Mouse (Mus musculus) heart, embryonic 10.5 days (tissue): ENCODE measurements around the gene Chst11. TPM values are rescaled to one million over a fixed set of nuclear protein-coding genes. Genes with fewer than 3 reads are reported as not detected.
A peak's percentile ranks its signal among the peaks of the same experiment; 100 is the strongest.

Experiments used
- DNase-seq: peaks from one replicate; pipeline ENCODE4 v3.0.0-alpha.2; 2017; ENCODE audit warnings: low spot score
- H3K27ac ChIP-seq: fragments of 300-500 bp; sonication (generic); 2 replicates; pipeline ENCODE4 v1.5.1; 2016; ENCODE audit warnings: mild to moderate bottlenecking
- H3K27me3 ChIP-seq: fragments of 300-500 bp; sonication (generic); 2 replicates; pipeline ENCODE4 v1.6.1; 2016; ENCODE audit warnings: mild to moderate bottlenecking; ENCODE audit not compliant: poor library complexity, insufficient read depth, severe bottlenecking
- H3K36me3 ChIP-seq: fragments of 300-500 bp; sonication (generic); 2 replicates; pipeline ENCODE4 v1.6.1; 2016; ENCODE audit warnings: mild to moderate bottlenecking, moderate library complexity
- H3K4me1 ChIP-seq: fragments of 300-500 bp; sonication (generic); 2 replicates; pipeline ENCODE4 v1.6.1; 2016; ENCODE audit warnings: mild to moderate bottlenecking
- H3K4me3 ChIP-seq: fragments of 300-500 bp; sonication (generic); 2 replicates; pipeline ENCODE4 v1.5.1; 2016; ENCODE audit warnings: mild to moderate bottlenecking, moderate library complexity
- H3K9me3 ChIP-seq: fragments of 300-500 bp; sonication (generic); 2 replicates; pipeline ENCODE4 v1.6.1; 2016; ENCODE audit warnings: mild to moderate bottlenecking, moderate library complexity
- WGBS: fragments of 180-500 bp; shearing (Covaris S2); methylation state at CpG from one replicate; pipeline ENCODE4 v1.1.7; 2016; 5-methylcytosine and 5-hydroxymethylcytosine counted together
- polyA plus RNA-seq: library from polyadenylated mRNA; unstranded; fragments of >200 nt; fragmentation: Nextera tagmentation; extraction: Ambion mirVana; gene quantifications from 2 replicates; pipeline ENCODE4 v1.2.1, GENCODE M21; 2016

Gene Chst11
- 1.2 and 1.5 TPM in 2 replicates for polyA plus RNA-seq

DNA sequence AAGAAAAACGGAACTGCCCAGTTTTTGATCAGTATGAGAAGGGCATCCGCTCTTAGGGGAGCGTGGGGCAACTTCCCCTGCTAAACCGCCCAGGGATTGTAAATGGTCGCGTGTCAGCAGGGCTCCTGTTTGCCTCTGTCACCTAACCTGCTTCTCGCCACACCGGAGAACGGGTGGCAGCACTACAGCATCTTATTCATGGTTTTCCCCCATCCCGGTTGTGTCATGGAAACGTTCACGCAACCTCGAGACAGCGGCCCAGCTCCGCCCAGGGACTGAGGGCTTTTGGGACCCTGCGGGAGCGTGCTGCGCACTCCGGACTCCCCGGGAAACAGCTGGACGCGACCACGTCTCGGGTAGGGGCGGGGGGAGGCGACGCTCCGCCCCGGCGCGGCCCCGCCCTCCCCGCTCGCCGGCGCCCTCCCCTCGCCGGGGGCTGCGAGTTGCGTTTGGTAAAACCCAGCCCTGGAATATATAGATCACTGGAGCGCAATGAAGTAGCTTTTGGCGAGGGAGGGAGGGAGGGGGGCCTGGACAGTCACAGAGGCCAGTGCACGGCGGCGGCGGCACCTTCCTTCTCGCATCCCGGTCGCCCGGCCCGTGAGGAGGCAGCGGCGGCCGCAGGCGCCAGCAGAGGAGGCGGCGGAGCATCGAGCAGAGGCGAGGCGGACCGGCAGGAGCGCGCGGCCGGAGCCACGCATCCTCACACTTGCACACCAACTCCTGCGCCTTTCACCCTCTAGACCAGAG, at the start of gene Chst11:
Chst11 (plus strand) TSS at position 549 of the 750 bp plus-strand sequence.
- no peaks in the 10 kb centered on the region for H3K36me3 ChIP-seq
- H3K4me1 ChIP-seq, result peaks cover 33% of the 10 kb centered on the region
- H3K9me3 ChIP-seq, result no peaks in the 10 kb centered on the region
- peak; percentile 88 for DNase-seq
- H3K4me3 ChIP-seq, result peak within 1 kb of the TSS; percentile 86
- peaks cover 59% of the 10 kb centered on the region for H3K27me3 ChIP-seq
- WGBS, result under 1% methylated on average over 66 of the region's 67 CpGs
- H3K27ac ChIP-seq, result peak within 1 kb of the TSS; percentile 91

DNA sequence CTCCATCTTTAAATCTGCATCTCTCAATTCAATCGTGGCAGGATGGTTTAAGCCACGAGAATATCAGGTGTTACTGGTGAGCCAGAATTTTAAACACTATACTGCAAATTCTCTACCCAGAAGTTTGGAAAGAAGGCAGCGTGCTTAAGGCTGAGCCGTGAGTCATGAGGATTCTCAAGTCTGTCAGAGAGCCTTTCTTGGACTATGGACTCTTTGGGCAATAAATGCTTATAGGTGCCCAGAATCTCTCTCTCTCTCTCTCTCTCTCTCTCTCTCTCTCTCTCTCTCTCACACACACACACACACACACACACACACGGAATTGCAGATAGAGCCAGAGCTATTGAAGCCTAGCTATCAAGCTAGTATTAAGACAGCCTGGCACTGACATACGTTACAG, 49.5 kb upstream of the Chst11 start:
- Histone ChIP-seq H3K36me3 (no peaks in the 10 kb centered on the region), H3K27me3 (0 out of 2 replicates have a peak, but pooled peaks cover 10% of the 10 kb centered on the region), H3K4me3 (no peak overlapping the region), H3K4me1 (0 out of 2 replicates have a peak, but pooled peaks cover 4% of the 10 kb centered on the region), H3K9me3 (no peaks in the 10 kb centered on the region), H3K27ac (no peak overlapping the region)
- no peak for DNase-seq
- 76% methylated on average over 6 of the region's 6 CpGs for WGBS

DNA sequence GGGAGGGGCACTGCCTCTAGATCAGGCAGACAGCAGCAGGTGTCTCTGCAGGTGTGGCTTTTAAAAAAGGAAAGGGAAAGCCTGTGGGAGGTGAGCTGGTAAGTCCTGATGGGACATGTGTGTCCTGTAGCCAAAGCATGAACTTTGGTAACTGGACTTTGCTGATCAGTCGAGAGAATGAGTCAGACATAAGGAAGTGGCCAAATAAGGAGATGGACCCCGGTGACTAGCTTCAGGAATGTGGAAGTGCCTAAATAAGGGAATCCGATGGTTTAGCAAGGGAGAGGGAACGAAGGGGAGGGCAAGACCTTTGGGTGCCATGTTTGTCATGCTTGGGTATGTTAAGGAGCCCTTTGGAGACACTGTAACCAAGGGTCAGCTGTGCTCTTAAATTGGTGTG, 31.9 kb upstream of the Chst11 start:
- H3K4me1 ChIP-seq, result no peaks in the 10 kb centered on the region
- H3K4me3 ChIP-seq, result no peak overlapping the region
- H3K9me3 ChIP-seq, result peaks cover 5% of the 10 kb centered on the region; the same call in 1 of the 2 replicates
- no peak for DNase-seq
- H3K36me3 ChIP-seq, result no peaks in the 10 kb centered on the region
- H3K27ac ChIP-seq, result no peak overlapping the region
- H3K27me3 ChIP-seq, result peaks cover 6% of the 10 kb centered on the region; the same call in 1 of the 2 replicates
- WGBS, result 76% methylated on average over 4 of the region's 4 CpGs

DNA sequence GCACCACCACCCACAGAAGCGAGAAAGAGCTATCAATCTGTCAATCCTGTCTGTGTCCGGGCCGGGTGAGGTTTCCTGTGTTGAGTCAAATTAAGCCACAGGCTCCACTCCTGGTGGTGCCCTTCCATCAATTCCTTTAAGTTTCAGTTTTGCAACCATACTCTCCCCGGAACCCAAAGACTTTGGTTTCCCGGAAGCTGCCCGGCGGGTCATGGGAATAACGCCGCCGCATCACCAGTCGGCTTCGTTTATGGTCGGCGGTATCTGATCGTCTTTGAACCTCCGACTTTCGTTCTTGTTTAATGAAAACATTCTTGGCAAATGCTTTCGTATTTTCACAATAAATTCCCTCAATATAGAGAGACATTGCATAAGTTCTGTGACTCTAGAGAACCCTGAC, 30.2 kb upstream of the Chst11 start:
- no peak overlapping the region for H3K27ac ChIP-seq
- H3K27me3 ChIP-seq, result peaks cover 6% of the 10 kb centered on the region; the same call in 1 of the 2 replicates
- H3K9me3 ChIP-seq, result peaks cover 5% of the 10 kb centered on the region; the same call in 1 of the 2 replicates
- no peaks in the 10 kb centered on the region for H3K36me3 ChIP-seq
- no peak for DNase-seq
- H3K4me1 ChIP-seq, result no peaks in the 10 kb centered on the region
- no peak overlapping the region for H3K4me3 ChIP-seq
- WGBS, result 94% methylated on average over 18 of the region's 18 CpGs

DNA sequence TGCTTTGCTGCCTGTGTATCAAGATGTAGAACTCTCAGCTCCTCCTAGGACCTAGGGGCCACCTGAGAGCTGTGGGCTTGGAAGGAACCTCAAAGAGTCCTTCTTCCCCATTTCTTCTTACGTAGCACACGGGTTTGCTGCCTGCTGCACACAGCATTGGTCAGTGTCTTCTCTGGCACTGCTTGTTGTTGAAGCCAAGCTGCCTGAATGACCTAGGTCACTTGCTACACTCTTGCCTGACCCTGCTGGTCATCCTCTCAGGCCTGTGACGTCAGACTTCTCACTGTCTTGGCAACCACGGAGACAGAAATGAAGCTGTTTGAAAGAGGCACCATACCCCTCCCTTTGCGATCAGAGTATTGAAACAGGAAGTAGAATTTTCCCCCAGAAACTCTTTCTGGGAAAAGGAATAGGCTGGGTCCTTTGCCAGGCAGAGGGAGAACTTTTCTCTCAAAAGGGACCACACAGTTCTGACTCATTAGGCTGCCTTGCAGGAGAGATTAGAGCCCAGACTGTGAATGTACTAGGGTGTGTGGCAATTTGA, 27.0 kb upstream of the Chst11 start:
- Histone ChIP-seq H3K27me3 (peaks cover 6% of the 10 kb centered on the region; the same call in 1 of the 2 replicates), H3K4me3 (no peak overlapping the region), H3K27ac (no peak overlapping the region), H3K9me3 (peaks cover 5% of the 10 kb centered on the region; the same call in 1 of the 2 replicates), H3K36me3 (no peaks in the 10 kb centered on the region), H3K4me1 (0 out of 2 replicates have a peak, but pooled peaks cover 2% of the 10 kb centered on the region)
- WGBS, result 72% methylated on average over 5 of the region's 5 CpGs
- DNase-seq, result no peak

DNA sequence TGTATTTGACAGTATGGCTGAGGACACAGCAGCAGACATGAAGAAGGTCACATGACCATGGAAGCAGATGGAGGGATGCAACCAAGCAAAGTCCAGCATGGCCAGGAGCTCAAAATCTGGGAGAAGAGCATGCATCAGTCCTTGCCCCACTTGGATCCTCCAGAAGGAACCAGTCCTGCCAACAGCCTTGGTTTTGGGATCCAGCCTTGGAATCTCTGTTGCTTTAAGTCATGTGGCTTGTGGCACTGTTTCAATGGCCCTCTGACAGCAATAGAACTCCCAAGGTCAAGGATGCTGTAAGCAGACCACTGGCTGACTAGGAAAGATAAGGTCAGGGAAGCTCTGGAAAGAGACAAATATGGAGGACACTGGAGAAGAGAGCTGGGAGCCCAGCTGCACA, 26.0 kb upstream of the Chst11 start:
- no peak overlapping the region for H3K27ac ChIP-seq
- DNase-seq, result no peak
- H3K36me3 ChIP-seq, result no peaks in the 10 kb centered on the region

DNA sequence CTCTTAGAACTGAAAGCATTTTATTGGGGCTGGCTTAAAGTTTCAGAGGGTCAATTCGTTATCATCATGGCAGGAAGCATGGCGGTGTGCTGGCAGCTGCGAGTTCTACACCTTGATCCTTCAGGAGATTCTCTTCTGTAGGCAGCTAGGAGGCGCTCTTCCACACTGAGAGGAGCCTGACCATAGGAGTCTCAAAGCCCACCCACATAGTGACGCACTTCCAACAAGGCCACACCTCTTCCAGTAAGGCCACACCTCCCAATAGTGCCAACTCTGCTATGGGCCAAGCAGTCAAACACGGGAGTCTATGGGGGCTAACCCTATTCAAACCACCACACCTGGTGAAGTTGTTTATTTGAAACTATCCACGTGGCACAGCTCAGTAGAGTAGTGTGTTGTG, 24.0 kb upstream of the Chst11 start:
- Histone ChIP-seq H3K4me3 (no peak overlapping the region), H3K27me3 (no peaks in the 10 kb centered on the region; the same call in 1 of the 2 replicates), H3K27ac (no peak overlapping the region), H3K36me3 (no peaks in the 10 kb centered on the region), H3K9me3 (no peaks in the 10 kb centered on the region), H3K4me1 (0 out of 2 replicates have a peak, but pooled peaks cover 2% of the 10 kb centered on the region)
- 48% methylated on average over 7 of the region's 7 CpGs for WGBS
- DNase-seq, result no peak

More for the DNA sequence above, 26.0 kb upstream of the Chst11 start:
- Histone ChIP-seq H3K4me1 (0 out of 2 replicates have a peak, but pooled peaks cover 2% of the 10 kb centered on the region), H3K4me3 (no peak overlapping the region), H3K27me3 (peaks cover 4% of the 10 kb centered on the region; the same call in 1 of the 2 replicates), H3K9me3 (peaks cover 1% of the 10 kb centered on the region; the same call in 1 of the 2 replicates)

DNA sequence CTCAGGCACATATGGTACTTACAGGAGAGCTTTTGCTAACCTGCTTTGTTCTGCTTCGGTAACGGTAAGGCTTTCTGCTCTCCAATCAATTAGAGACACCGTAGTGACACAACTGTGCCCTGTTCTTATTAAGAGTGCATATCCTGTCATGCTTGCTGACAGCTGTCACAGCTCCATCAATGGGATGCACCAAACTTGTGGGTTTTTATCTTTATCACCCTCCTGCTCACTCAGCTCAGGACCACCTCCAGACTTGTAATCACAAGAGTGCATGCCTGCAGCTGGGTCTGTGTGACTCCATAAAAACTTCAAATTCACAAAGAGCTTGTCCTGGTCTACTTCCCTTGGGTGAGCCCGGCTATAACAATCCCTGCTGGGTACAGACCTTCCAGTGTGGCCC, 23.3 kb upstream of the Chst11 start:
- DNase-seq, result no peak
- Histone ChIP-seq H3K27ac (no peak overlapping the region), H3K4me3 (no peak overlapping the region), H3K27me3 (no peaks in the 10 kb centered on the region; the same call in 1 of the 2 replicates), H3K4me1 (0 out of 2 replicates have a peak, but pooled peaks cover 2% of the 10 kb centered on the region), H3K36me3 (no peaks in the 10 kb centered on the region), H3K9me3 (no peaks in the 10 kb centered on the region)
- WGBS, result 82% methylated on average over 4 of the region's 4 CpGs

DNA sequence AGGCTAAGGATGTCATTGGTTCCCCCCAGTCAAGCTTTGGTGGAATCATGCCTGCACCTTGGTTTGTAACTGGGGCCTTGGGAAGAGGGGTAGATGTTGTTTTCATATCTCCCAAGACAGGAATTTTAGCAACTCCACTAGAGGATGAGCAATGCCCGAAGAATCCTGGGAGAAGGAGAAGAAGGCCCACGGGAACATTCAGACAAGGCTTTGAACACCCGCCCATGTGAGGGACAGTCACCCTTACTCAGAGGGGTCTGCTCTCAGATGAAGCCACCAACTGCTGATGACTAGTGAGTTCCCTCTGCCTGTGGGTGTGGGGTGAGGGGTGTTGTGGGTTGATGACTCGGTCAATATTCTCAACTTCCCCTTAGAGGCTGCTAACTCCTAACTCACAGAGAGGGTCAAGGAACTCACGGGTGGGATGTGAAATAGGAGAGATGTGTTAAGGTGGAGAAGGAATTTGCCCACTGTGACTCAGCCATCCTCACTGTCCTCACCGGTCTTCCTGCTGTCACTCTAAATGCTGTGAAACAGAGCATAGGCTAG, 22.8 kb upstream of the Chst11 start:
- Histone ChIP-seq H3K27ac (no peak overlapping the region), H3K4me3 (no peak overlapping the region), H3K9me3 (no peaks in the 10 kb centered on the region), H3K27me3 (no peaks in the 10 kb centered on the region; the same call in 1 of the 2 replicates), H3K4me1 (0 out of 2 replicates have a peak, but pooled peaks cover 2% of the 10 kb centered on the region), H3K36me3 (no peaks in the 10 kb centered on the region)
- WGBS, result 76% methylated on average over 6 of the region's 6 CpGs
- DNase-seq, result no peak

DNA sequence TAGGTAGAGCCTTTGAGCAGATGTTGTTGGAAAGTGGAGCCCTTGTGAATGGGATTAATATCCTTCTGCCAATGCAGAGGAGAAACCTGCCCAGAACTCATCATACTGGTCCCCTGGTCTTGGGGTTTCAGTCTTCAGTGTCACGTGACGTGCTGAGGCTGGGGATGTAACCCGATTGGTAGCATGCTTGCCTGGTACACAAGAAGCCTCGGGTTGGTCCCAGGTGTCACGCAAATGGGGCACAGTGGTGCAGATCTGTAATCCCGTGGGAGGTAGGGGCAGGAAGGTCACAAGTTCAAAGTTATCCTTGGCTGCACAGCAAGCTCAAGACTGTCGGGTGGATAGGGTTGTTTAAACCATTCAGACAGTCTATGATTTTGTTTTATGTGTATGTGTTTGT, 20.8 kb upstream of the Chst11 start:
- WGBS, result 68% methylated on average over 7 of the region's 7 CpGs
- H3K27ac ChIP-seq, result no peak overlapping the region

DNA sequence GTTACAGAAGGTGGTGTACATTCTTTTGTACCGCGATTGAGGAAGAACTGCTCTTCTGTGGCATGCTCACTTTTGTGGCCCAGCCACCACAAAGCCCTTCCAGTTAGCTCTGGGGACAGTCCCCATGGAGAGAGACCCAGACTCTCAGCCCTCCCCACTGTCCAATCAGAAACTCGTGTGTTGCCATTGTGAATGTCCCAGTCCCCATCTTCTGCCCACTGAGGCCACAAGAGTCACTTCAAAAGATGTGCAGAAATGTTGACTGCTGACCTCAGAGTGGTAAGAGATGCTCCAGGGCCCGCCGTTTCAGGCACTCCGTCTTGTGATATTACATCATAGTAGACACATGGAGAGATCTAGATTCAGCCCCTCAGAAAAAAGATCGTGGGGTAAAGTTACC, 18.6 kb upstream of the Chst11 start:
- Histone ChIP-seq H3K27ac (no peak overlapping the region), H3K4me1 (peaks cover 20% of the 10 kb centered on the region), H3K36me3 (no peaks in the 10 kb centered on the region), H3K27me3 (no peaks in the 10 kb centered on the region; the same call in 1 of the 2 replicates), H3K4me3 (no peak overlapping the region), H3K9me3 (no peaks in the 10 kb centered on the region)
- WGBS, result 82% methylated on average over 7 of the region's 7 CpGs
- no peak for DNase-seq

More for the DNA sequence above, 20.8 kb upstream of the Chst11 start:
- no peak for DNase-seq
- Histone ChIP-seq H3K4me3 (no peak overlapping the region), H3K9me3 (no peaks in the 10 kb centered on the region), H3K36me3 (no peaks in the 10 kb centered on the region), H3K4me1 (peaks cover 7% of the 10 kb centered on the region), H3K27me3 (no peaks in the 10 kb centered on the region; the same call in 1 of the 2 replicates)

DNA sequence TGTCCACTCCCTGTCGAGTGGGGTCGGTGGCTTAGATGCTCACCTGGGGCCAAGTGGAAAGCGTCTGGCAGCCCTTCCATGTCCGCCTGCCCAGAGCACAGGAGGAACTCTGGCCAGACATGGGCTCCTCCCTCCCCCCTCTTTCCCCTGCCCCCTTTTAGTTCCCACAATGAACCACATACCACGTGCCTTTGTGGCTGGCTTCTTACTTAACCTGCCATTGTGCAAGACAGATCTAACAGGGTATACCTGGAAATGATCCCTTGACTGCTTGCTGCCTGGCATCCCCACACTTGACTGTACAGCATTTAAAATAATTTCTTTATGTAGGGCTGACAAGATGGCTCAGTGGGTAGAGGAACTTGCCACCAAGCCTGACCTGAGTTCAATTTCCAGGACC, 15.7 kb upstream of the Chst11 start:
- 66% methylated on average over 5 of the region's 5 CpGs for WGBS
- peaks cover 27% of the 10 kb centered on the region for H3K4me1 ChIP-seq

DNA sequence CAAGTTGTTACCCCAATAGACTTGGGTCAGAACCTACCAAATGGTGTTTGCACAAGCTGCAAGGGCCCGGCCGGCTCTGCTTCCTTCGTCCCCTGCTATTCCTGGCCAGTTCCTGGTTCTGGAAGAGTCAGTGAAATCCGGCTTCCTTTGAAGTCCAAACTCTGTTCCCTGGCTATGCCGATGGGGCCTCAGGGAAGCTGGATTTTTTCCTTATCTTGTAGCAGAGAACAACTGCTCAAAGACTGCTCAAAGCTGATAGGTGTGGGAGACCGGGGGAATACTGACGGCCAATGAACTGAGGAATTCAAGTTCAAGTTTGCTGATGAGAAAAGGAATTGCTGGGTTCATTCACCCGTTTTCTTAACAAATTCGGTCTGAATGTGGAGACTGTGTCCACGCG, 13.7 kb upstream of the Chst11 start:
- Histone ChIP-seq H3K4me3 (no peak overlapping the region), H3K4me1 (peaks cover 27% of the 10 kb centered on the region), H3K9me3 (no peaks in the 10 kb centered on the region), H3K27ac (peak overlapping the region; percentile 11), H3K36me3 (no peaks in the 10 kb centered on the region), H3K27me3 (no peaks in the 10 kb centered on the region; the same call in 1 of the 2 replicates)
- DNase-seq, result no peak
- 35% methylated on average over 11 of the region's 11 CpGs for WGBS

More for the DNA sequence above, 15.7 kb upstream of the Chst11 start:
- H3K36me3 ChIP-seq, result no peaks in the 10 kb centered on the region
- no peak for DNase-seq
- H3K4me3 ChIP-seq, result no peak overlapping the region
- H3K9me3 ChIP-seq, result no peaks in the 10 kb centered on the region
- H3K27me3 ChIP-seq, result no peaks in the 10 kb centered on the region; the same call in 1 of the 2 replicates
- H3K27ac ChIP-seq, result peak overlapping the region; percentile 57; the same call in 1 of the 2 replicates
